Mouse (Mus musculus): ENCODE data around the gene Mamdc4.
"Not testable (repeated sequence)": the region's sequence is repeated elsewhere in the genome, so short reads cannot be mapped to it uniquely, and the experiment has no call there.

Gene Mamdc4

DNA sequence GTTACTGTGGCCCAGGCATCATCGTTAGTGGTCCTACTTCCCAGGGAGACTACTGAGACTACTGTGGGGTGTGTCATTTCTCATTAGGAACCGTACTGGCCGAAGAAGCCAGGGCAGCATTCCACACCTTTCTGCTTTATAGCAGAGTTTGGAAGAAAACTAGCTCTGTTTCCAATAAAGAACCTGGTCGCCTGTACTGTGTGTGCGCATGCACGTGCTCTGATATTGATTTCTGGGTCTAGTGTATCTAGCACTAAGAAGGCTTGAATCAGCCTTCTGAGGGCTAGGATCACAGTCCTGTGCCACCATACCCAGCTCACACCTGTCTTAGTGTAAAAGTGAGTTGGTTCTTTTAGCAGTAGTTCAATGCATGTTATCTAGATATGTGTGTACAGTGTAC is 15.9 kb downstream of the Mamdc4 start:
- no peak for DNase-seq (ENCODE audit: low read depth)

GRCm38 (mm10) chr2:25557964-25558360 is 16.7 kb downstream of the Mamdc4 start:
- no peak for DNase-seq (ENCODE audit: low read depth)

DNA sequence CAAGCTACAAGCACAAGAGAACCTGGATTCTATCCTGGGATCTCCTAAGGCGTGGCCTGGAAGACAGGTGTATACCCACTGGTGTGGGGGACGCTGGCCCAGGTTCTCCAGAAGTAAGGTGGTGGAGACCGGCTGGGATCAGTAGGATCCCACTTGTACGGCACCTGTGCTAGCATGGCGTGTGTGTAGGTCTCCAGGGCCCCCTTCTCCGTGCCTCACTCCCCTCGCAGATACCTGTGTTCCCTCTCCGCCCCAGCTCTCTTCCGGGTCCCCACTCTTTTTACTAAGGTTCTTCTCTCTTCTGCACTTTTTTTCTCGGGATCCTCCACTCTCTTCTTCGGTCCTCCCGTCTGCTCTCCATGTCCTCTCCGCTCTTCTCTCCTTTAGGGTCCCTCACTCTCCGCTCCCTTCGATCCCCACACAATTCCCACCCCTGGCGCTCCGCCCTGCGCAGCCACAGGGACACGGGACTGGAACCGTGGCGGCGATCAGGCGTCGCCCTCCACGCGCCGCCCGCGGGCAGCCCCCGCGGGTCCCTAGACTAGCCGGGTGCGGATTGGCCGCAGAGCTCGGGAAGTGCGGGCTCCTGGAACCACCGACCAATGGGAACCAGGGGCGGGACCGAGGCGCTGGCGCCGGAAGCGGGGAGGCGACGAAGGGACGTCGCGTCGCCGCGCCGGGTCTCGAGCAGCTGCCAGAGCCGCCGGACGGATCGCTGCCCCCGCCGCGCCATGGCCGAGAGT is 17.3 kb downstream of the Mamdc4 start, which contains the start of gene Edf1:
Edf1 (plus strand) TSS at position 627 of the 743 bp plus-strand sequence.
- peak; percentile 85 for DNase-seq (ENCODE audit: low read depth)

DNA sequence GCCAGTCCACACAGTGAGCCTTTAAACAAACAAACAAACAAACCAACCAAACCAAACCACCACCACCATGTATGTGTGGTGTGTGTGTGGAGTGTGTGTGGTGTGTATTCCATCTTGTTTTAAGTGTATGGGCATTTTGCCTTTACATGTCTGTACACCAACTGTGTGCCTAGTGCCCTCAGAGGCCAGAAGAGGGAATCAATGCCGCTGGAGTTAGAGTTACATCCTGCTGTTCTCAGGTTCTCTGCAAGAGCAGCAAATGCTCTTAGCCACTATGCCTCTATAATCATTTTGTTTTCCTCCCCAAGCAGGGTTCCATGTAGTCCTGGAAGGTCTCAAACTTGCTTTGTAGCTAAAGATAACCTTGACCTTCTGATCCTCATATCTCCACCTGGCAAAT is 18.3 kb downstream of the Mamdc4 start:
- no peak for DNase-seq (ENCODE audit: low read depth)

- DNase-seq (ENCODE audit: low read depth): not testable (repeated sequence)
Measured at GRCm38 (mm10) chr2:25555479-25555878, 19.2 kb downstream of the Mamdc4 start.

DNA sequence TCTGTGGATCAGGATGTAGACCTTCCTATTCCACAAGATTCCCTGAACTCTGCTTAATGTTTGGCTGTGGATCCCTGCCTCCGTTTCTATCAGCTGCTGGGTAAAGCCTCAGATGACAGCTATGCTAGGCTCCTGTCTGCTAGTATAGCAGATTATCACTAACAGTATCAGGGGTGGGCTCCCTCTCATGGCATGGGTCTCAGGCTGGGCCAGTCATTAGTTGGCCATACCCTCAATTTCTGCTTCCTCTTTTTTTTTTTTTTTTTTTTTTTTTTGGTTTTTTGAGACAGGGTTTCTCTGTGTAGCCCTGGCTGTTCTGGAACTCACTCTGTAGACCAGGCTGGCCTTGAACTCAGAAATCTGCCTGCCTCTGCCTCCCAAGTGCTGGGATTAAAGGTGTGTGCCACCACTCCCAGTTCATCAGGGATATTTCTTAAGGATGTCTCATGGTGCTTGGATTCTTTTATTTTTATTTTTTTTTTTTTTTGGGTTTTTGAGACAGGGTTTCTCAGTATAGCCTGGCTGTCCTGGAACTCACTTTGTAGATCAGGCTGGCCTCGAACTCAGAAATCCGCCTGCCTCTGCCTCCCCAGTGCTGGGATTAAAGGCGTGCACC is 21.4 kb downstream of the Mamdc4 start:
- not testable (repeated sequence) for DNase-seq (ENCODE audit: low read depth)

DNA sequence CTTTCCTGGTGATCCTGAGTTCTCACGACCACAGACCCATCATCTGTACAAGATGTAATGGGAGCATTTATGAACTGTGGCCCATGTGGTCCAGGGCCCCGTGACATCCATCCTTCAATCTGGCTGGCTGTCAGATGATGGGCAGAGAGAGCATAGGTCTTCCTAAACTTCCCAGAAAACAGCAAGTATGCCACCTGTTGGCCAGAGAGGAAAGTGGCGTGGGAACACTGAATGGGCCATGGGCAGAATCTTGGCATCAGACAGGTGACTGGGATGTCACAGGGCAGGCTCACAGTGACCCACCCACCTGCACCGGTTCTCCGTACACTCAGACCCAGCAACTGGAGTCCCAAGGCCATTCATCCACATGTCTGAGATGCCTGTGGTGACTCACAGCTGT is 23.5 kb downstream of the Mamdc4 start:
- no peak for DNase-seq (ENCODE audit: low read depth)

- no peak for DNase-seq (ENCODE audit: low read depth)
Measured at GRCm38 (mm10) chr2:25549021-25549991, 25.3 kb downstream of the Mamdc4 start.

DNA sequence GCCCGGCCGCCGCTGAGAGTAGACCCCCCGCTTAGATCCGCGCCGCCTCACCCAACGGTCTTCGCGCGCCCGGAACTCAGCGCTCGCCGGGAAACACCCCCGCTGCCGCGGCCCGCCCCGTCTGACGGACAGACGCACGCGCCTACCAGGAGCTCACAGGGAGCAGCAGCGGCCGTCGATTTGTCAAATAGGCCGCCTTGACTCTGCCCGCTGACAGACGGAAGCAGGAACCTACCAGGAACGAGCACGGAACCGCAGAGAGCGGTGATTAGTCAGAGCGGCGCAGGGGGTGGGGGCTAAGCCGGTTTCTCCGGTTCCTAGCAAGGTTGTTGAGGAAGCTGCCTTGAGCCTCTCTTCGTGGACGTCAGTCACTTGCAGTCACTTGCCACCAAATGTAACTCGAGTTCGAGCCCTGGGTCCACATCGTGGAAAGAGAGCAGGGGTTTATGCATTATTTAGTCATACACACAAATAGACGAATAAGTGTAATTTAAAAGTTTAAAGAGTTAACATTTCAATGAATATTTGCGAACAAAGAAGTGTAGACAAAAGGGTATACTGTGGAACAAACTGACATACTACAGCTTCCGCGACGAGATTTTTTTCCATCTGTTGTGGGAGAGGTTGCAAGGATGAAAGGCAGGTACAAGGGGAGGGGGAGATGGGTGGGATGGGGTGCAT is 27.7 kb downstream of the Mamdc4 start, which contains the start of gene Traf2:
Traf2 (minus strand) TSS at position 130 of the 681 bp plus-strand sequence.
- peak; percentile 99 for DNase-seq (ENCODE audit: low read depth)

DNA sequence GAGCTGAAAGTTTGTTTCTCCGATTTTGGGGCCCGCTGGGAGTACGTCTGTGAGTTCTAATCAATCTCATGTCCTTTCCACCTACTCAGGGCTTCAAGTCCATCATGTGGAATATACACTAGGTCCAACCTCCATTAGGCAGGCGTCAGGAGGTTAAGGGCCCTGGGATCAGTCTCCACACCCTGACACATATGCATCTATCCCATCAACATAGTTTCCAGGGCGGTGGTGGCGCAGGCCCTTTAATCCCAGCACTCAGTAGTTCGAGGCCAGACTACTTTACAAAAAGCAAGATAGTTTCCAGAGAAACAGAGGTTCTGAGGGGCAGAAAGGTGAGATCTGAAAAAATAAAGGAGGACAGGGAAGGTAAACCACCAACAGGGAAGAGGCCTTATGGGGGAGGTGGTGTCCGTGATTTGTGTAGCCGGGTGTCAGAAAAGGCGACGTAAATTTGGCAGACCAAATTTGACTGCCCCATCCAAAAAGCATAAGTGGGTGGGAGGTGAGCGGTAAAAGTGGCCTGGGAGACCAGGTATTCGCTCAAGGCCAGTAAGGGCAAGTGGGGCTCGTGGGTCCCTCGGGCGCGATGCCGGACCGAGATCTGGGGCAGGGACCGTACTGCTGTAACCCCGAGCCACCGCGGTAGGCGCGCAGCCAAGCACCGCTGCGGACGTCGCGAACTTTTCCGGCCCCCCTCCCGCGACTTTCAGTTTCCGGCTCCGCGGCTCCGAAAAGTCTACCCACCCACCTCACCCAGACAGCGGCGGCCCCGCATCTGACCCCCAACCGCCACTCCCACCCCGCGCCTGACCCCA is 28.4 kb downstream of the Mamdc4 start:
- peak; percentile 39 for DNase-seq (ENCODE audit: low read depth)

DNA sequence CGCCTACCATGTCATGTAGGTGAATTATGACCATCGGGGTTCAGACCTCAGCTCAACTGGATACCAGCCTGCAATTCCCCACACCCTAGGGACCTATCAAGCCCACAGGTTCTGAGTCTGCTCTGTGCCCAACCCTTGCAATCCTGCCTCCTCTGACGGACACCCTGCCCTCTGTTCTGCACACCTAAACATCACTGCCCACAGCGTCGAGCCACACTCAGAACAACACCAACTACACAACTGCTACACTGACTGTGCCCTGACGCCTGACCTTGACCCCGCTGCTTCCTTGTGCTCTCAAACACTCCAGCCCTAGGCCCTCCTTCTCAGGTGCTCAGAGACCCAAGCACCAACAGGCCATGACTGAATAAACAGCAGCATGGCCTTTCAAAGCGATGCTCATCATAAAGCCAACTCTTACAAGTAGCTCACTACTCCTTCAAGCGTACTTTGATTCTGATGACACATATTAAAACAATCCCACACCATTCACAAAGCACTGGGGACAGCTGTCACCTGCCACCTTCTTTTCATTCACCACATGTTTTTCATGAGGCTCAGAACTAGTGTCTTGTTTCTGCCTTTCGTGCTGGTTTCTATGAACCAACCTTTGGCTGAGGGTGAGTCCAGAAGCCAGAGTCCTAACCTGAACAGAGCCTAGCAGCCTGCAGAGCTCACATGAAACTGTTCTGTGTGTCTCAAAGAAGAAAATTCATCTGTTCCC is 32.8 kb downstream of the Mamdc4 start:
- DNase-seq (ENCODE audit: low read depth): no peak

DNA sequence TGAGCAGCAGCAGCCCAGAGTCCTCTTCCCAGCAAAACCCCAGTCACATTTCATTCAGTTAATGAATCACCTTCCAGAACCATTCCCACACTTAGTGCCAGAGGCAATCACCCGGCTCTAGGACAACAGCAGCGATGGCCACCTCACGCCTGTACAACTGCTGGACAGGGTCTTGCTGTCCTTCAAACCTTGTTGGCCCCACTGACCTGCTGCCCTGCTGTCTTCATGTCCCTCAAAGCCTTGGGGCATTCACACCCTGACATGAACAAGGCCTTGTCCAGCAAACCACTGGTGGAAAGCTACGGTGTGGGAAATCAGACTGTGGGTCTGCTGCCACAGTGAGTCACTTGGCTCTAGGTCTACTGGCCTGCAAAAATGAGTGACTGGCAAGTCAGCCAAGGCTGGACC is 34.1 kb downstream of the Mamdc4 start:
- no peak for DNase-seq (ENCODE audit: low read depth)

GRCm38 (mm10) chr2:25536531-25536930 is 38.1 kb downstream of the Mamdc4 start:
- DNase-seq (ENCODE audit: low read depth): no peak

DNA sequence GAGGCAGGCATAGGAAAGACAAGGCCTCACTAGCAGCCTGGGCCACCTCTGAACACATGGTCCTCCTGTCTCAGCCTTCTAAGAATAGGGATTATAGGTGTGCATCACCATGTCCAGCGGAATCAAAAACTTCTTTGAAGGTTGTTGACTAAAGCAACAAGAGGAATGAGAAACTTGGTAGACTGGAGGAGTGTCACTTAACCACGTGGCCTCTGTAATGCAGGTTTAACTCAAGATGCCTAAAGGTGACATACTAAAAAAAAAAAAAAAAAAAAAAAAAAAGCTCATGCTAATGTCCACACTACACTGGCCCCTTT is 39.8 kb downstream of the Mamdc4 start:
- no peak for DNase-seq (ENCODE audit: low read depth)

DNA sequence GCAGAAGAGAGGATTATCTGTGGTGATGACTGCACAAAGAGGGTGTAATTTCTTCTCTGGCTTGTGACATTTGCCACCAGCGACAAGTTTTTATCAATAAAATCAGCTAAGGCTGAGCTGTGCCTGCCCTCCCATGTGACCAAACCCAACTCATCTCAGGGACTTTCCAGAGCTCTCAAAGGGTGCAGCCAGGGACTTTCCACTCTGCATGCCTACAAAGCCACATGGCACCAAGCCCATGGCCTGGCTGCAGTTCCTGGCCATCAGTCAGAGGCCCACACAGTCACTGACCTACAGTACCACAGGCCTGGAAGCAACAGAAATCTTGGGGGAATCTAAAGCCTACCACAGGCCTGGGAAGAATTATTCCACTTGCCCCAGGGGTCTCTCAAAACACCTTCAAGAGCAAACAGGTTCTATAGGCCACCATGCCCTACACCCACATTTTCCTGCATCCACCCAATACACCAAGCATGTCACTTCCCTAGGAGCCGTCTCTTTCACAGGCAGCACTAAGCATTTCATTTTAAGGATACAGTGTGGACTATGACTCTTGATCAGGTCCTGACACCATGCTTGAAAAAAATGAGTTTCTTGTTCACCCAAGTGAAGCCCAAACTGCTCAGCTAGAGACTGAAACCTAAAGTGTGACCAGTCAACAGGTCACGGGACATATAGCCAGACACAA is 40.3 kb downstream of the Mamdc4 start:
- DNase-seq (ENCODE audit: low read depth): peak; percentile 61

GRCm38 (mm10) chr2:25533707-25534106 is 40.9 kb downstream of the Mamdc4 start:
- DNase-seq (ENCODE audit: low read depth): no peak

DNA sequence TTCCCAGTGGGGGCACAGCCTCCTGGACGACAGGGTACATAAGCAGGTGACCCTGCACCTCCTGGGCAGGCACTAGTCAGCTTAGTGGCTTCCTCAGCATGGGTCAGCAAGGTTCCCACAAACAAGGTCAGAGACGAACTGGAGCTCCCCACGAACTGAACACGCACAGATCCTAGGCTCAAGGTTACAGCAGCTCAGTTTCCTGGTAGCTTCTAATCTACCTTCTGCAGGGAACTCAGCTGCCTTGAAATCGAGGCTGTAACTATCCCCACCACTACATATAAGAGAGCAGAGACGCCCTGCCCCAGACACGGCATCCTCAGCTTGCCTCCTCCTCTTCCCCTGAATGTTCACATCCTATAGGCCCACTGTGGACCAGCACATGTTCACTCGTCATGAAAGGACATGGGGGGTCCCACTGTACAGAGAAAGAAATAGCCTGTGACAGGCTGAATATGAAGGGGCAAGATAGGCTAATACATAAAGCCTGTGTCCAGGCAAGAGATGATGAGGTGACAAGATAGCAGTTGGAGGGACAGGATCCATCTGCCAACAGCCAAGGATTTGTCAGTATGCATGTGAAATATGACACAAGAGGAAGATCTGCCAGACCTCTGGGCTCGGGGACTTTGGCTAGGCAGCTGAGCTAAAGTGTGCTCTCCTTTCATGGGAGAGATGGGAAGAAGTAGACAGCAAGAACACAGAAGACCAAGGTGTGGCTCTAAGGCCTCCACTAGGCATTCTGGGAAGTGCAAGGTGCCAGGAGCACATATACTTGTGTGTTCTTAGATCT is 47.9 kb downstream of the Mamdc4 start:
- no peak for DNase-seq (ENCODE audit: low read depth)
